ENCODE assay signal across 22 mouse cellular contexts in genomic region chr9:115683951-115684350, GRCm38 (mm10).
DNase-seq lines count a peak whose midpoint lies in the region; ATAC-seq lines count a peak whose summit lies in the region.
"Had no signal": no experiment of that assay in that cellular context is flagged by ENCODE, and none has a peak within 500 bp of the region (broad histone marks: within the 10 kb centered on the region; RNA-seq: fewer than 3 reads in every experiment).

No protein-coding gene starts in this region.

- no peak for ATAC-seq in megakaryocyte progenitor cell, adult 5-6 weeks (replicated peaks; ENCODE audit: poor library complexity)
- ATAC-seq: activated CD4-positive, CD25-positive, alpha-beta regulatory T cell, adult 4 months; CD4-positive, CD25-positive, alpha-beta regulatory T cell, adult 4 months; forebrain, embryonic 13.5 days; forebrain, embryonic 15.5 days; forebrain, postnatal 0 days; Patski had no signal

- intact Hi-C loops in left cerebral cortex, postnatal 4 days (cut with DNase I) = no loop called here

- no peaks in the 10 kb centered on the region for H3K27me3 ChIP-seq in splenic B cell, adult 2 months (ENCODE audit: control insufficient read depth, insufficient read depth, low read length, poor library complexity, severe bottlenecking)
- H3K27me3 ChIP-seq: CH12.LX; embryonic facial prominence, embryonic 12.5 days; forebrain, embryonic 13.5 days; forebrain, embryonic 15.5 days; Patski had no signal

- peak; percentile 54 to 66 for DNase-seq in B cell, adult 2 months
- DNase-seq in R1 (ENCODE audit: low read depth, low spot score) = peak; percentile 45
- peak; percentile 15 for DNase-seq in splenic B cell, adult 2 months (ENCODE audit: low read depth, low spot score)
- DNase-seq in left cerebral cortex, postnatal 4 days = no peak
- DNase-seq: adrenal gland, adult 8-10 months; adrenal gland, postnatal 25 days; cerebellum, adult 11-12 months; cerebellum, adult 2 months; cerebellum, adult 9-10 months; cerebellum, postnatal 10 days; cerebellum, postnatal 25 days; forebrain, postnatal 0 days had no signal

- no peaks in the 10 kb centered on the region for H3K36me3 ChIP-seq in splenic B cell, adult 2 months (ENCODE audit: control insufficient read depth, insufficient read depth, low read length, poor library complexity, severe bottlenecking)
- H3K36me3 ChIP-seq: embryonic facial prominence, embryonic 10.5 days; embryonic facial prominence, embryonic 12.5 days; forebrain, embryonic 15.5 days; G1E had no signal
